Mouse (Mus musculus): ENCODE results near the gene Tbccd1.

The Tbccd1 gene

DNA sequence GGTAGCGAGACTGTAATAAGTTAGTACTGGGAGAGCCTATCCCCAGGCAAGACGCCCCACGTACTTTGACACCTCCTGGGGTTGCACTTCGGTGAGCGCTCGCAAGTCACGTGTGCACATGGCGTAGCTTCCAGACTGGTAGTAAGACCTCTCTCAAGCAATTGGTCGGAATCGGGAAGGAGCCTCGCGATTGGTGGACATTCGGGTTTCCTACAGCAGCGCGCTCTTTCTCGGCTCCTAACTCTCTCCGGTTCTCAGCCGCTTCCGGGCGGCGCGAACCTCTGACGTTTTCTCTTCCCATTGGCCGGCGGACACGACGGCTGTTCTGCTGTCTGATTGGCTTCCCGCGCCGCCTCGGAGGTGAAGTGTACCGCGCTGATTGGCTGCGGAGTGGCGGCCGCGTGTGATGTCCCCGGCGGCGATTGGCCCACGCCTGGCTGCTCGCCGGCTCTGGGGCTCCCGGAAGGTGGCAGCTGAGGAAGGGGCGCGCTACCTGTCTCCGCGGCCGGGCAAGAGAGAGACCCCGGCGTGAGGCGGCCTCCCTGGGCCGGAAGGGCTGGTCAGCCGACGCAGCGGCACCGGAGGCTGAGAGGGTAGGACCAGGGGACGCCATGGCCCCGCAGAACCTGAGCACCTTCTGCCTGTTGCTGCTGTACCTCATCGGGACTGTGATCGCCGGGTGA lies at the start of gene Tbccd1, which contains the start of gene Dnajb11:
Tbccd1 (minus strand) TSS at position 239 of the 683 bp plus-strand sequence.
Dnajb11 (plus strand) TSS at position 415 of the 683 bp plus-strand sequence.
- peak; percentile 97 to 98 for DNase-seq (ENCODE audit: low spot score in 2 of 2)

DNA sequence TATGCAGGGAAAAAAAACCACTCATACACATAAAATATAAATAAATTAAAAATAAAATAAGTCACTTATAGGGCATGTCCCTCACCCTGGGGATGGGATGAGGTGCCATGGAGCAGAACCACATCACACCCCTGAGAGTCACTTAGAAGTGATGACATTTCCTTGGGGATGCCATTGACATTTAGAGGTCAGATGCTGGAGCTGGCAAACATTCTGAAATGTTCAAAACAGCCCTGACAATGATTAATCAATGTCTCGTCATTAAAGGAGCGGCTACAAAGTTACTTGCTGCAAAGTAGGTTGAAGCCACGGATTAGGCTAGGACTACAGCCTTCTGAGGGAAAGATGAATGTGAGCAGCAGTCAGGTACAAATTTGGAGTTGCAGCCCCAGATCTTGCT lies 43.9 kb upstream of the Tbccd1 start:
- no peak for DNase-seq (ENCODE audit: low spot score in 2 of 2)

DNA sequence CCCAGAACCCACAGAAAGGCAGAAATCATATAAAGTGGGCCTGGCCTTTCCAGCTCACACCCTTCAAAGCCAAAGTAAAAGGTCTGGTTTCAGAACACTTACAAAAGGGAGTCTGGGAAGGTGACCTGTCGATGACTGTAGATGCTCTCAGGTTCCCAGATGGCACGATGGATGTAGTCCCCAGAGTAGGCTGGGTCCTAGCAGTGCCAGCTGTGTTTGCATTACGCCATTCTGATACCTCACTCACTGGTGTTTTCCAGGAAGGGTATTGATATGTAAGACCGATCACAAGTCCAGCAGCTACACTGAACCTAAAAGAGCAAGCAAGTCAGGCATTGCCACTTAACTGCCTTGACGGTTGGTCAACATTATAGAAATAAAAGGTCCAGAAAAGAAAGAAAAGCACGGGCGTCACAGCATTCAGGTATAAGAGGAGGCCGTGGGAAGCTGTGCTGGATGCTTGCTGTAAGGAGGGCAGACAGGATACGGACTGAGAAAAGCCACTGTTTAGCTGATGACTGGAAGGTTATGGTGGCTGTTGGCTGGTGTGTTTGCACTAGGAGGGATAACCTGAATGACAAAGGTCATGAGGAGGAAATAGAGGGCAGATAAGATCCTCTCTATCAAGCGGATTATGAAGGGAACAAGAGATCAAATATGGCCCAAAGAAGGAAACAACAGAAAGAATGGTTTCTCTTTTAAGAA lies 42.5 kb upstream of the Tbccd1 start:
- DNase-seq (ENCODE audit: low spot score in 2 of 2): no peak

DNA sequence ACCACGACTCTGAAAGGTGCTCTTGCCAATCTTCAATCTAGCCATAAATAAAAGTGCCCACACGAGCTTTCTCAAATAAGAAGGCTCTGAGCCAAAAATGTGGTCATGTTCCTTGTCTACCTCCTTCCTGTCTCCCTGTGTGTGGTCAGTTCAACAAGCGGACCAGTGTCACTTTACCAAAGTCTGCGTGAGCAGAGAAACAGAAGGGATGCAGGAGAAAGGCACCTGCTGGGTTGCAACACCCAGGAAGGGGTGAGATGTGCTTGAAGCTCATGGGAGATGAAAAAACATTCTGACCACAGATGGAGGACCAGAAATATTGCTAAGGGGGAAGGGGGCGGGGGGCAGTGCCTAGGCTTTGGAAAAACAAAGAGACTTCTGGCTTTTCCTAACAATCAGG lies 41.9 kb upstream of the Tbccd1 start:
- DNase-seq (ENCODE audit: low spot score in 2 of 2): no peak

DNA sequence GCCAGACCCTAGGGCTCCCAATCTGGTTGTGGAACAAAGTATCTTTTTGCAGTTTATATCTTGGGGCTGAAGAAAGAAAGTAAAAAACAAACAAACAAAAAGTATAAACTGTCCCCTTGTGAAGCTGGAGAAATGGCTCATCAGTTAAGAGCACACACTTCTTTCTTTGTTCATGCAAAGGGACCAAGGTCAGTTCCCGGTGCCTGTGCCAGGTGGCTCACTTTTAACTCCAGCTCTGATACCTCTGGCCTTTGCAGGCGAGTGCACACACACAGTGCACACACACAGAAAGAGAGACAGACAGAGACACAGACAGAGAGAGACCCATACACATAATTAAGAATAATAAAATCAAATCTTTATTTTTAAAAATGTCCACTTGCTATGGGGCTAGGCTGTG lies 39.1 kb upstream of the Tbccd1 start:
- no peak for DNase-seq (ENCODE audit: low spot score in 2 of 2)

DNA sequence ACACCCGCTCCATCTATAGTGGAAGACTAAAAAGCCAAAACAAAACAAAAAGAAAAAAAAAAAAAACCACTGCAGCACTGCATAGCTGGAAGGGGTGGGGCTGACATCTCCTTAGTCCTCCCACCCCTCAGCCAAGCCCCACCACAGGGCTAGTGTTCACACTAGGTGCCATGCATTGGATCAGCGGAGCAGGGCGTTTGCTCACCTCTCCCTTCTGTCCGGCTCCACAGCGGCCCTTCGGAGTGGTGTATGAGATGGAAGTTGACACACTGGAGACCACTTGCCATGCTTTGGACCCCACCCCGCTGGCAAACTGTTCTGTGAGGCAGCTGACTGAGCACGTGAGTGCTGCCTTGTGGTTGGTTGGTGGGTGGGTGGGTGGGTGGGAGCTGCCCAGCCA lies 36.6 kb upstream of the Tbccd1 start:
- no peak for DNase-seq (ENCODE audit: low spot score in 2 of 2)

DNA sequence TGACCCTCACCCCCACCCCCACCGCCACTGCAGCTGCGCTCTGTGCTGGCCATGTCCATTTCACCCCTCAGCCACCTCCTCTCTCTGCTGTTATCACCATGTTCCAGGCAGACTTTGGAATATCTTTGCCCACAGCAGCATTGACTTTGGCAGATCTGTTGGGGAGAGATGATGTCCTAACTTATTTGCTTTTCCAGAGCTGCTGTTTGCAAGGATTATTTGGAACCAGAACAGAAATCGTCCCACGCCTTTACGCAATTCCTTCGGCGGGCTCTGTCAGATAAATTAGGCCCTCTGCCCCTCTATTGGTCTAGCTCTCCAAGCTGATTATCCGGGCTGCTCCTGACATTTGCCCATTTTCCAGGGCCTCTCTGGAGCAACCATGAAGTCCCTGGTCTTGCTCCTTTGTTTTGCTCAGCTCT lies 34.3 kb upstream of the Tbccd1 start:
- DNase-seq (ENCODE audit: low spot score in 2 of 2): no peak

DNA sequence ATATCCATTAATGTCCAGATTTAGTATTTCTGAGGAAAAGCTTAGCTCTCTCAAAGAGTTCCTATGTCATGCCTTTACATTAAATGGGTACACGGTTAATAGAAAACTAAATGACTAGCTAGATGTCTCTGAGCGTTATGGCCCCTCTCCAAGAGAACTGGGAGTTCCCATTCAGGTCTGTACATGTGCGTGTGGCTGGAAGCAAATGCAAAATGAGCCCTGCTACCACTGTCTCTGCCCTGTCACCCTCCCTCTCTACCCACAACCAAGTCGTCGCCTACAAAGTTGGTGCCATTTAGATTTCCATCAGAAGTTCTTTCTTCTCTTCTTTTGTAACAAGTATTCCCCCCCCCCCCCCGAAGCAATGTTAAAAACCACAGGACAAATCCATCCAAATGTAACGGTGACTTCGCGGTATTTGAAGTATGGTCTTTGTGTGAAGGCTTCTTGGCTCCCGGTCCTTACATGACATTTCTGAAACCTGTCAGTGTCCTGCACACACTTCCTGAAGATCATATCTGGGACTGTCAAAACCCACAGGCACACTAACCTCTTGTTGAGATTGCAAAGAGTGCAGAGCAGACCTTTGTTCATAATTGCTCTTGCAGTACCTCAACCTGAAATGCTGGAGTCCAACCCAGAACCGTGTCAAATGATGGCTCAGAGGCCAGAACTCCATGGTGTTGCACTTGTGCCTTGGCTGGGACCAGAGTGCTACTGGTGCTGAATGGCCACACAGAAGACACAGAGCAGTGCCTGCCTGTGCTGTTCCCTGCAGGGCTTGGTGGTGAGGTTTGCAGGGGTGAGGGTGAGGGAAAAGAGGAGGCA lies 33.4 kb upstream of the Tbccd1 start, which contains the start of gene Ahsg:
Ahsg (plus strand) TSS at position 595 of the 828 bp plus-strand sequence.
- no peak for DNase-seq (ENCODE audit: low spot score in 2 of 2)

DNA sequence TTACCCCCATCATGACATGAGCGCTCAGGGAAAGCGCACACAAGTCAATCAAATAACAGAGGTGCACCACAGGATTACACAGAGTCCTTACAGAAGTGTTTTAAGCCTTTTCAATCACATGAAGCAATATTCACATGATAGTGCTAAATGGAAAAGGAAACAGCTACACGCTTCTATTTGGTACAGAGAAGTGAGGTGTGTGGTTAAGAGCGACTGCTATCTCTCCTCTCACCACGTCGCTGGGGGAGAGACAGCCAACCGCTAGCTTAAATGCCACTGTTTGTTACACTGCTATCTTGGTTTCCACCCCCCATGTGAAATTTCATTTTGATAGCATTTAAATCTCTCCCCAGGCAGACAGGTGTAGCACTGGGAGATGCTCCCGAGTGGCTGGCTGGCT lies 32.2 kb upstream of the Tbccd1 start:
- DNase-seq (ENCODE audit: low spot score in 2 of 2): no peak

DNA sequence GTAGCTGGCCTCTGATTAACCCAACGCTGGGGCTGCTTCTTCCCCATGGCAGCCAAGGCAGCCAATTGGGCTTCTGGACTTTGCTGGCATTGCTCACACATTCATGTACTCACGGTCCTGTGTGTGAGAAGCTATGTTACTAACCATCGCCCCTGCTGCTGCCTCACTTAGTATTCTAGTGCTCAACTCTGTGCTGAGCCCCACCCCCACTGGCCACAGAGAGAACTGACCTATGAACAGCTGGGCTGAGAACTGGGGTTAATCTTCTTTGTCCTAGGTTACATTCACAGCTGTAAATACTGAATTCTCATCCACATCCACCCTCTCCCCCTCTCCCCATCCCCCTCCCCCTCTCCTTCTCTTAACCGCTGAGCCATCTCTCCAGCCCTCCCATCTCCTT lies 31.4 kb upstream of the Tbccd1 start:
- no peak for DNase-seq (ENCODE audit: low spot score in 2 of 2)

DNA sequence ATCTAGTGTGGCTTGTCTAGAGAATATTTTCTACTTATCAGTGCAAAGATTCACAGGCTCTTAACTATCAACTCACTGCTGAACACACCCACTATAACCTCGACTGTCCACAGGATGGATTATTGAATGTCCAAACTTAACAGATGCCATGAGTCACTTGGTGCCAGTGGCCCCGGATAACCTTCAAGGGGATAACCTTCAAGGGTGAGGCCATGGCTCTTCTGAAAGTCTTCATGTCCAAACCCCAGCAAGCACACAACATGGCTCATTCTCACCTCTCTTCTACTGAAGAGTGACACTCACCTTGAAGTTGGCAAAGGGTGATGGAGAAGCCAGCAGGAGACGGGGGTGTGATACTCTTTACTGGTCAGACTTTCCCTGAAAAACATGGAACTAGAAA lies 29.3 kb upstream of the Tbccd1 start:
- no peak for DNase-seq (ENCODE audit: low spot score in 2 of 2)

DNA sequence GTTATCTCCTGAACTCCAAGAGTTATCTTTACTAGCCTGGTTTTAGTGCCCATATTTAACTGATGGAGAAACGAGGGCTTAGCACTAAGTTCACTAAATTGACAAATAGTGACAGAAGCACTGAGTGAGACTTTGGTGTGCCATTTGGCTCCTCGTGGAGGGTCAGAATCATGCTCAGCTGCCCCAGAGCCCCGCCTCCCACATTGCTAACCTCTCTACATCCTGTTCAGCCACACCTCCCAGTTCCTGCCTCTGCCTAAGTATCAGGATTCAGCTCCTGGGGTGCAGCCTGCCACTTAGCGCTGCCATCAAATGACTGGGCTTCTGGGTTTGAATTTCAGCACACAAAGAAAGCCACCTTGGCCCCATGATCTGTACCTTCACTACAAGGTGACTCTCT lies 27.9 kb upstream of the Tbccd1 start:
- no peak for DNase-seq (ENCODE audit: low spot score in 2 of 2)

DNA sequence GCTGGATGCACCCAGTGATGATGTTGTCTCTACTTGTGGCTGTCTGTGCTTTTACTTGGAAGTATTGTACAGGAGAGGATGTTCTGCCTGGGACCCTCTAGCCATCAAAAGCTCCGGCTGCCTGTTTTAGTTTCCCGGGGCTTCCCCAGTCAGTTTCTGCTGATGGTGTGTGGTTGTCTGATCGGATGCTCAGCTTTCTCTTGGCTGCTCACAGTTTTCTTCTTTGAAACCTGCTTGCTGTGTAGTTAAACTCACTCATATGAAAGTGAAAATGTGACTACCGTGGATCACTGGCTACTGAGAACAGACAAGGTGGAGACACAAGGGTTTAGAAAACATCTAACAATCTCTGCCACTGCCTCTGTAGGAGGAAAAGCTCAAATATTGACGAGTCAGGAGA lies 26.0 kb upstream of the Tbccd1 start:
- DNase-seq (ENCODE audit: low spot score in 2 of 2): no peak

DNA sequence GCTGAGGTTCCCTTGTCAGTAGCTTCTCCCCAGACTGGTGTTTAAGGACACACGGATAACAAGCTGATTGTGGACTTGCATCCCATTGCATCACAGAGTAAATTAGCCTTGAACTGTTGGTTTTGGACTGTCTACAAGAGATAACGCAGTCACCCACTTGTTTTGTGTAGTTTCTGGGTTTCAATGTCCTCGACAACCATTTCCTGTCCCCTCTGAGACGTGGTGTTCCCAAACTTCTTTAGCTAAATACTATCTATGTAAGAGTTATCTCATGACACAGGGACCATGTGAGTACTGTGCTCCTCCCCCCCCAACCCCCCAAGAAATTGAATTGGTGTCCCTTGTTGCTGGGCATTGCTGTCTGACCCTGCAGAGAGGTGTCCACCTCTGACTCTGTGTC lies 24.0 kb upstream of the Tbccd1 start:
- DNase-seq (ENCODE audit: low spot score in 2 of 2): no peak

DNA sequence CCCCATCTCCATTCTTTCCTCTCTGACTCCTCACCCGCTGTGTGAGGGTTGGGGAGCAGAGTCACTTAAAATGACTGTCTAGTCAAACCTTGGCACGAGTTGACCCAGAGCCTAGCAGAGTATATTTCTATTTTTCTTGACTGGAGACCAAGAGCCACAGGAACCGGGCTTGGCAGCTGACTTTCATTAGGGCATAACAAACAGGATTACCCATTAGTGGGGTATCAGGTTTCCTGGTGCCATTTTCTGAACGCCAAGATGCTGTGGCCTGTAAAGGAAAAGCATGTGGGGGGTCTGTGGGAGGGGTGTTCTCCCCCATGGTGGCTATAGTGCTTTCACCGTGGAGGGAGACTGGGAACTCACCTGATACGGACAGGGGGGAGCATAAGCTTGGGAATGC lies 23.4 kb upstream of the Tbccd1 start:
- no peak for DNase-seq (ENCODE audit: low spot score in 2 of 2)

DNA sequence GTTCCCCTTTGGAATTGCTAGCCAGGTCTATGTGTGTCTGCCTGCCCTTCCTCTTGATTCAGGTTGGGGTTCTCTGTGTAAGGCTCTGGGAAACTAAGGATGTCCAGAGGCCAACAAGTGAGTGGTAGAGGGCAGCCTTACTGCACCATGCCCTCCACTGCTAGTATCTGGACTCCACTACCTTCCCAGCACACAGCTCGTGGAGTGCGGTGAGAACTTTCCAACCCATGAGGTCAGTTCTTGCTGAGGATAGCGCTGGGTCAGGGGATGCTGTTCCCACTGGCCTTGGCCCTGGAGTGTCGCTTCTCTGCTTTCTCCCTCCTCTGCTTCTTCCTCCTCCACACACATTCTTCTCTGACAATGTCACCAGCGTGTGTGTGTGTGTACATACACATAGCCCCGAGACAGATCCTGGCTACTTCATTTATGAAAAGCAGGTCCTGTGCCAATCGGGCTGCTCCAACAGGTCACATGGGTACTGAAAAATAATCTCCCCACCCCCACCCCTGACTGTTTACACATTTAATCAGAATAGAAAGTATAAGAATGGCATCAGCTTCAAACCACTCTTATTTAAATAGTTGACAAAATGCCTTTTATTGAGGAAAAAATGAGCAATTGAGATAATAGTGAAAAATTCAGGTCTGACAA lies 22.6 kb upstream of the Tbccd1 start:
- no peak for DNase-seq (ENCODE audit: low spot score in 2 of 2)

DNA sequence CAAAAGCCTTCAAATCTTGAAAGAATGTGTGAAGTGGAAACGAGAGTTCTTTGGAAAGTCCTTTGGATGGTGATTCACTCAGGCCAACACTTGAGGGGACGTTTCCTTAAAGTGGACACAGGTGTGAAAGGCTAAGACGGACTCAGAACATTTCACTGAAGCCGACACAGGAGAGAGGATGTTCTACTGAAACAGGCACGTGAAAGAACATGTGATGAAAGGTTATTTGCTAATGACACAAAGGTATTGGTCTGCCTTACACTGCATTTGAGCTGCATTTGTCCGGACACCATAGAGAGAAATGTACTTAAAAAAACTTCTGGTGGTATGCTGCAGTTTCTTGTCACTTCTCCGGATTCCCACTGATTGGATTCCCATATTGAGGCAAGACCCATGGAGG lies 21.2 kb upstream of the Tbccd1 start:
- DNase-seq (ENCODE audit: low spot score in 2 of 2): no peak

DNA sequence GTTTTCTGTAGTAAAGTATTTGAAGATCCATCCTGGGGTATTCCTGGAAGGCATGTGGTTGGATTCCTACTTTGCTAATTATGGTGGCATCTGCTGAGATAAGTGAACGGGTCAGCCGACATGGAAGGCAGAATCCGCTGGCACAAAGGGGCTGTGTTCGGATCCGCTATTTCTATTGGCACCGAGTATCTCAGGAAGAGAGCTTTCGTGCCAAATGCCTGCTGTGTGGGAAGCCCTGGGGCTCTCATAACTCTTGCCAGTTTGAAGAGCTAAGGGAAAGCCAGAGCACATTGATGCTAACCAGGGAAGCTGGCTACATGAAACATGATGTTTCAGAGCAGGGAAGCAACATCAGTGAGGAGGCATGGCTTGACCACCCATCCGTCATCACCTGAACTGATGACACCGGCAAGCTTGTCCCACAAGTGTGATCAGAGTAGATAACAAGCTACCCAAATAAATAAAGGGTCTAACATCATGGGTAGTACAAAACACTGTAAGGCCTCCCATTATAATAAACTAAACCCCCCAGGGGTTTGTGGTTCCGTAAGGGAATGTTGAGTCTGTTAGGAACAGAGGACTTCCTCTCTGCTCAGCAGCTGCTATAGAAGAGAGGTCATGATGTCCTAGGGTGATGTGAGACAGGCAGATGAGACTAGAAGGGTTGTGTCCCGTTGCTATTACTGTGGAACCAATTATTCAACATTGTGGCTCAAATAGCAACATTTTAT lies 20.4 kb upstream of the Tbccd1 start:
- DNase-seq (ENCODE audit: low spot score in 2 of 2): no peak

DNA sequence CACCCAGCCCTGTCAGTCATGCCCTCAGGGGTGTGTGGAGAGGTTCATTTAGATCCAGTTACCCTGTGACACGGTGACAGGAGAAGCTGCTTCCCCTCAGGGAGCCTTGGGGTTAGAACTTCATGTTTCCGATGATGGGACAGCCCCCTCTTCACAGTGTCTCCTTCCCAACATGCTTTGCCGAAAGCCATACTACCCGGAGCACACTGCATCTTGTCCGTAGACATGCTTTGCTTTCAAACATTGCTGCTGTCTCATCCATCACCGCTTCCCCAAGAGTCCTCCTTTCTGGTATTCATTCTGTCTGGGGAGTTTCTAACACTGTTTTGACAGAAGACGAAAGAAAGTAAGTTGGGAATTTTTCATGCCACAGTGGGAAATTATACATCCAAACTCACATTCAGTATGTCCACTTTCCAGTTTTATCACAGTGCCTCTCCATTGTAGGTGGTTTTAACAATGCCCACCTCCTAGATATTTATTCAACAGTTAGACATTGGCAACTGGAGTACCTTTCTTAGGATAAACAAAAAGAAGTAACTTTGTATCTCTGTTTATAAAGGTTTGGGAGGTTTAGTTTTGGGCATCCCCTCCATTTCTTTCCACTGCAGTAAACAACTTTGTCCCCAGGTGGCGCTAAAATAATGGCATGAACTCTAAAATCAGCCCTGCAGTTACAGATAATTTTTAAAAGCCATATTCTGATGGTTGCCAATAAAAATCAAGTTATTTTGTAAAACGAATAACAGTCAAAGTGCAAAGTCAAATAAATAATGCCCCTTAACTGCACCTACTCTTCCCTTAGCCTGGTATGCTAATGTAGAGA lies 19.0 kb upstream of the Tbccd1 start:
- peak in 1 of 2 experiments; percentile 26 for DNase-seq (ENCODE audit: low spot score in 2 of 2)

DNA sequence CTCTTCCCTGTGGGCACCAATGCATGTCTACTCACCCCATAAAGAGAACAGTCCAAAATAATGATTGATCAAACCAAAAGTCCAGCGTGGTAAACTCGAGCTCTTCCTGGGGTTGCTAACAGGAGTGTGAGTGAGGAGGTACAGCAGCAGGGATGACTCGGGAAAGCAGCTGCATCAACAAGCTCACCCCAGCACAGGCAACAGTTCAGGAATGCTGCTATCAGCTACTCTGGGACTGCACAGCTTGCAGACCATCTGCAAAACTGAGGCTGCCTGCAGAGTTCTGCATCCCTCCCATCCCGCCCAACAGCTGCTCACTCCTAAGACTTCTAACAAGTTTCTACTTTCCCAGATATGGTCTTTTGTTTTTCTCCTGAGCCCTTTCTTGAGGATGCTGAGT lies 15.9 kb upstream of the Tbccd1 start:
- no peak for DNase-seq (ENCODE audit: low spot score in 2 of 2)
